In genomic region chr1:179072406-179072805, GRCm38 (mm10) we compare ENCODE assay signal across 21 mouse cellular contexts.
DNase-seq lines count a peak whose midpoint lies in the region; ATAC-seq and TF ChIP-seq lines count a peak whose summit lies in the region.
"Had no signal": no experiment of that assay in that cellular context is flagged by ENCODE, and none has a peak within 500 bp of the region (broad histone marks: within the 10 kb centered on the region; RNA-seq: fewer than 3 reads in every experiment).

No protein-coding gene starts in this region.

- no peak for DNase-seq in cerebellum, adult 2 months
- no peak for DNase-seq in cerebellum, postnatal 4 days (ENCODE audit: low spot score in 2 of 2)
- peak; percentile 35 for DNase-seq in 3T3-L1 (ENCODE audit: low read depth, low spot score)
- DNase-seq in R1 (ENCODE audit: low read depth, low spot score) = peak; percentile 89
- no peak for DNase-seq in spleen, postnatal 4 days (ENCODE audit: low spot score in 2 of 2)
- DNase-seq: adrenal gland, adult 2 months; adrenal gland, postnatal 14 days; B cell, adult 2 months; cerebellum, adult 11-12 months; cerebellum, adult 9-11 months; cerebellum, postnatal 25 days; embryo, embryonic 11 days; gastrocnemius, postnatal 25 days; kidney, adult 11 months; kidney, adult 8-10 months had no signal

- 84% methylated on average over 1 of the region's 1 CpGs for WGBS in cerebellum, adult 2 months
- WGBS in intestine, embryonic 16.5 days = 45% methylated on average over 1 of the region's 1 CpGs

- H3K27me3 ChIP-seq in cerebellum, adult 2 months (ENCODE audit: control insufficient read depth, insufficient read depth, low read length) = no peaks in the 10 kb centered on the region
- no peaks in the 10 kb centered on the region for H3K27me3 ChIP-seq in intestine, embryonic 16.5 days (replicated peaks; ENCODE audit: control insufficient read depth, insufficient read depth, low read length)
- H3K27me3 ChIP-seq: CH12.LX; hindbrain, embryonic 12.5 days; hindbrain, embryonic 15.5 days had no signal

- TF ChIP-seq POLR2A in cerebellum, adult 2 months (IDR thresholded peaks at IDR 0.05; ENCODE audit: borderline replicate concordance, insufficient read depth, low read length) = no peak

- no peak overlapping the region for H3K4me3 ChIP-seq in cerebellum, adult 2 months (replicated peaks; ENCODE audit: insufficient read depth, low read depth, low read length)
- no peak overlapping the region for H3K4me3 ChIP-seq in intestine, embryonic 16.5 days (ENCODE audit: low read length)
- H3K4me3 ChIP-seq: forebrain, embryonic 10.5 days; forebrain, embryonic 15.5 days; hindbrain, embryonic 12.5 days; hindbrain, embryonic 15.5 days had no signal

- H3K4me1 ChIP-seq in cerebellum, adult 2 months (ENCODE audit: control insufficient read depth, insufficient read depth, low read length) = peaks cover 12% of the 10 kb centered on the region
- H3K4me1 ChIP-seq in intestine, embryonic 16.5 days (ENCODE audit: control insufficient read depth, insufficient read depth, low read length) = no peaks in the 10 kb centered on the region
- H3K4me1 ChIP-seq: hindbrain, embryonic 12.5 days had no signal

- no peak for TF ChIP-seq CTCF in cerebellum, adult 2 months (IDR thresholded peaks at IDR 0.05; ENCODE audit: borderline replicate concordance, insufficient read depth, low read depth, low read length)

- no peak for ATAC-seq in intestine, embryonic 16.5 days

- 0 out of 2 replicates have a peak overlapping the region, but pooled peaks have one; percentile 5 for H3K27ac ChIP-seq in cerebellum, adult 2 months (ENCODE audit: insufficient read depth, low read length)
- no peak overlapping the region for H3K27ac ChIP-seq in intestine, embryonic 16.5 days (ENCODE audit: low read length)
- H3K27ac ChIP-seq: forebrain, embryonic 10.5 days; forebrain, embryonic 15.5 days; hindbrain, embryonic 12.5 days; hindbrain, embryonic 15.5 days had no signal

- no peaks in the 10 kb centered on the region for H3K36me3 ChIP-seq in intestine, embryonic 16.5 days (ENCODE audit: control insufficient read depth, insufficient read depth, low read length)
- H3K36me3 ChIP-seq: forebrain, embryonic 10.5 days; forebrain, embryonic 15.5 days; hindbrain, embryonic 12.5 days; hindbrain, embryonic 15.5 days had no signal

- no peak overlapping the region for H3K9ac ChIP-seq in intestine, embryonic 16.5 days (ENCODE audit: low read depth, low read length)
- H3K9ac ChIP-seq: forebrain, embryonic 15.5 days; hindbrain, embryonic 12.5 days; hindbrain, embryonic 15.5 days had no signal

- no peaks in the 10 kb centered on the region for H3K9me3 ChIP-seq in intestine, embryonic 16.5 days (ENCODE audit: control insufficient read depth, low read length)
- H3K9me3 ChIP-seq: forebrain, embryonic 10.5 days; forebrain, embryonic 15.5 days; hindbrain, embryonic 12.5 days; hindbrain, embryonic 15.5 days had no signal

- H3K4me2 ChIP-seq in intestine, embryonic 16.5 days (ENCODE audit: low read depth, low read length) = no peak overlapping the region
- H3K4me2 ChIP-seq: forebrain, embryonic 15.5 days; hindbrain, embryonic 12.5 days; hindbrain, embryonic 15.5 days had no signal

Comparison
In these comparisons a context has a peak if more than half of its experiments do, and no peak if none do; other contexts are left out.
1. DNase-seq: peak in 3T3-L1 (single experiment) and R1 (single experiment); none in cerebellum, adult 2 months (0 of 2), cerebellum, postnatal 4 days (0 of 2) and spleen, postnatal 4 days (0 of 2).